Mouse (Mus musculus) thymus, adult 2 months (tissue): ENCODE measurements around the gene E130309D02Rik. TPM values are rescaled to one million over a fixed set of nuclear protein-coding genes. Genes with fewer than 3 reads are reported as not detected.
A peak's percentile ranks its signal among the peaks of the same experiment; 100 is the strongest.

Experiments used
- DNase-seq: peaks from one replicate; pipeline ENCODE4 v3.0.0; 2021
- H3K27ac ChIP-seq: fragments of 200-500 bp; 2 replicates; pipeline ENCODE4 v1.5.1; 2012; ENCODE audit warnings: low read length, control low read depth; ENCODE audit not compliant: control insufficient read depth, insufficient read depth
- H3K27me3 ChIP-seq: fragments of 200-500 bp; 2 replicates; pipeline ENCODE4 v1.6.1; 2012; ENCODE audit warnings: mild to moderate bottlenecking, low read length, moderate library complexity, mixed read lengths; ENCODE audit not compliant: control insufficient read depth, insufficient read depth
- H3K36me3 ChIP-seq: fragments of 200-500 bp; 2 replicates; pipeline ENCODE4 v1.6.1; 2012; ENCODE audit warnings: mild to moderate bottlenecking, low read length, moderate library complexity; ENCODE audit not compliant: control insufficient read depth, insufficient read depth
- H3K4me1 ChIP-seq: fragments of 200-500 bp; replicated peaks from 2 replicates; pipeline ENCODE4 v1.6.1; 2012; ENCODE audit warnings: low read length; ENCODE audit not compliant: control insufficient read depth, insufficient read depth
- H3K4me3 ChIP-seq: fragments of 200-500 bp; 2 replicates; pipeline ENCODE4 v1.5.1; 2012; ENCODE audit warnings: mild to moderate bottlenecking, low read length, control low read depth, moderate library complexity; ENCODE audit not compliant: control insufficient read depth, insufficient read depth
- CTCF ChIP-seq: fragments of 200-500 bp; IDR thresholded peaks from 2 replicates; pipeline ENCODE4 v1.5.1; 2012; ENCODE audit warnings: mild to moderate bottlenecking, control low read depth, low read length, moderate library complexity, borderline replicate concordance; ENCODE audit not compliant: control insufficient read depth, poor library complexity, insufficient read depth; ENCODE audit errors: extremely low read depth
- POLR2A ChIP-seq: fragments of 200-500 bp; IDR thresholded peaks from 2 replicates; pipeline ENCODE4 v1.6.1; 2012; ENCODE audit warnings: mild to moderate bottlenecking, low read length, control low read depth, moderate library complexity; ENCODE audit not compliant: control insufficient read depth, poor library complexity, insufficient read depth; ENCODE audit errors: extremely low read depth
- WGBS: fragments of 180-500 bp; shearing (Covaris S2); methylation state at CpG from one replicate; pipeline ENCODE4 v1.1.7; 2018; 5-methylcytosine and 5-hydroxymethylcytosine counted together
- polyA plus RNA-seq: library from polyadenylated mRNA; depleted of rRNA; stranded (reverse); fragments of >200 nt; gene quantifications from 2 replicates; pipeline ENCODE4 v1.2.3, GENCODE M21; 2012; rRNA removed

E130309D02Rik gene
- polyA plus RNA-seq, result 65.3 and 83.7 TPM in 2 replicates

- Histone ChIP-seq H3K27me3 (no peaks in the 10 kb centered on the region), H3K27ac (no peak within 1 kb of the TSS; the same call in 1 of the 2 replicates), H3K36me3 (peaks cover 23% of the 10 kb centered on the region), H3K4me3 (peak within 1 kb of the TSS; percentile 94), H3K4me1 (peaks cover 14% of the 10 kb centered on the region)
- DNase-seq, result peak; percentile 88
- TF ChIP-seq POLR2A (peak; percentile 87), CTCF (peak; percentile 97)
- under 1% methylated on average over 101 of the region's 101 CpGs for WGBS
Measured at GRCm38 (mm10) chr5:143314730-143315513, at the start of gene E130309D02Rik. Gene E130309D02Rik (minus strand): TSS chr5:143315360.

- peaks cover 4% of the 10 kb centered on the region for H3K27me3 ChIP-seq
- DNase-seq, result no peak
- H3K27ac ChIP-seq, result no peak overlapping the region
- no peak overlapping the region for H3K4me3 ChIP-seq
- H3K36me3 ChIP-seq, result no peaks in the 10 kb centered on the region
- no peak for TF ChIP-seq CTCF
- no peak for TF ChIP-seq POLR2A
- WGBS, result 4% methylated on average over 47 of the region's 47 CpGs
- H3K4me1 ChIP-seq, result no peaks in the 10 kb centered on the region; the same call in 1 of the 2 replicates
Measured at GRCm38 (mm10) chr5:143363678-143364615, 48.8 kb upstream of the E130309D02Rik start.

- H3K4me3 ChIP-seq, result no peak overlapping the region
- no peak for DNase-seq
- no peaks in the 10 kb centered on the region for H3K36me3 ChIP-seq
- TF ChIP-seq POLR2A (no peak), CTCF (no peak)
- WGBS, result 74% methylated on average over 7 of the region's 7 CpGs
- peaks cover 4% of the 10 kb centered on the region for H3K27me3 ChIP-seq
- no peaks in the 10 kb centered on the region; the same call in 1 of the 2 replicates for H3K4me1 ChIP-seq
- no peak overlapping the region for H3K27ac ChIP-seq
Measured at GRCm38 (mm10) chr5:143361428-143361827, 46.3 kb upstream of the E130309D02Rik start.

GRCm38 (mm10) chr5:143360000-143360399 is 44.8 kb upstream of the E130309D02Rik start:
- TF ChIP-seq CTCF (no peak), POLR2A (no peak)
- WGBS, result 77% methylated on average over 5 of the region's 5 CpGs
- DNase-seq, result peak; percentile 42

GRCm38 (mm10) chr5:143359263-143359662 is 44.1 kb upstream of the E130309D02Rik start:
- Histone ChIP-seq H3K4me1 (no peaks in the 10 kb centered on the region; the same call in 1 of the 2 replicates), H3K36me3 (no peaks in the 10 kb centered on the region), H3K4me3 (no peak overlapping the region), H3K27ac (no peak overlapping the region), H3K27me3 (peaks cover 4% of the 10 kb centered on the region)
- 33% methylated on average over 7 of the region's 7 CpGs for WGBS
- TF ChIP-seq POLR2A (no peak), CTCF (no peak)
- no peak for DNase-seq

More at GRCm38 (mm10) chr5:143360000-143360399, 44.8 kb upstream of the E130309D02Rik start:
- H3K27me3 ChIP-seq, result peaks cover 4% of the 10 kb centered on the region
- H3K27ac ChIP-seq, result no peak overlapping the region
- H3K36me3 ChIP-seq, result no peaks in the 10 kb centered on the region
- no peak overlapping the region for H3K4me3 ChIP-seq
- H3K4me1 ChIP-seq, result no peaks in the 10 kb centered on the region; the same call in 1 of the 2 replicates

- Histone ChIP-seq H3K27me3 (no peaks in the 10 kb centered on the region; the same call in 1 of the 2 replicates), H3K27ac (no peak overlapping the region)
- WGBS, result 9% methylated on average over 28 of the region's 28 CpGs
Measured at GRCm38 (mm10) chr5:143357564-143357963, 42.4 kb upstream of the E130309D02Rik start.

More at GRCm38 (mm10) chr5:143357564-143357963, 42.4 kb upstream of the E130309D02Rik start:
- no peaks in the 10 kb centered on the region for H3K4me1 ChIP-seq
- TF ChIP-seq POLR2A (no peak), CTCF (no peak)
- no peak for DNase-seq
- H3K36me3 ChIP-seq, result no peaks in the 10 kb centered on the region
- no peak overlapping the region for H3K4me3 ChIP-seq
